ENCODE assay signal across 17 mouse cellular contexts in the genomic region with DNA sequence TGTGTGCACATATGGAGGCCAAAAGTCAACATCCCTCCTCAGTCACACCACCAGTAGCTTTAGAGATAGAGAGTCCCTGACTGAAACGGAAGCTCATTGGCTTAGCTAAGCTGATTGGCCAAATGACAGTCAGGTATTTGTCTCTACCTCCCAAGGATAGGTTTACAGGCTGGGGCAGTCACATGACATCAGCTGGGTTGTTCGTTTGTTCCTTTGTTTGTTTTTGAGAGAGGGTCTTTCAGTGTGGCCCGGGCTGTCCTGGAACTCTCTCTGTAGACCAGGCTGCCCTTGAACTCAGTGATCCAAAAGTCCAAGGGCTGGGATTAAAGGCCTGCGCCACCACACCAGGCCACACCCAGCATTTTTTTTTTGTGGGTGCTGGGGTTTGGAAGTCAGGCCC. TPM values are rescaled to one million over a fixed set of nuclear protein-coding genes. Genes with fewer than 3 reads are reported as not detected.
DNase-seq lines count a peak whose midpoint lies in the region; ATAC-seq and TF ChIP-seq lines count a peak whose summit lies in the region.
"Had no signal": no experiment of that assay in that cellular context is flagged by ENCODE, and none has a peak within 500 bp of the region (broad histone marks: within the 10 kb centered on the region; RNA-seq: fewer than 3 reads in every experiment).

No protein-coding gene starts in this region.

- no peak for TF ChIP-seq CTCF in E14TG2a.4 (conservative IDR thresholded peaks at IDR 0.05; ENCODE audit: low read length)
- no peak for TF ChIP-seq CTCF in lung, postnatal 0 days (IDR thresholded peaks at IDR 0.05)

- H3K4me2 ChIP-seq in heart, embryonic 15.5 days, result peak overlapping the region; percentile 94; the same call in 1 of the 2 replicates
- H3K4me2 ChIP-seq in heart, embryonic 12.5 days, result no peak overlapping the region
- 0 out of 2 replicates have a peak overlapping the region, but pooled peaks have one; percentile 92 for H3K4me2 ChIP-seq in embryonic facial prominence, embryonic 14.5 days (ENCODE audit: low read depth, low read length)
- H3K4me2 ChIP-seq in lung, postnatal 0 days (replicated peaks; ENCODE audit: low read depth, low read length), result no peak overlapping the region

- DNase-seq in 3134 (ENCODE audit: extremely low read depth, insufficient read length, low spot score), result peak; percentile 30
- DNase-seq in embryonic facial prominence, embryonic 14.5 days (ENCODE audit: low spot score), result no peak
- DNase-seq in left cerebral cortex, adult 11 months (ENCODE audit: low spot score), result no peak
- DNase-seq in lung, postnatal 0 days (ENCODE audit: low spot score), result no peak
- DNase-seq: cerebellum, postnatal 10 days; heart, postnatal 4 days; lung, postnatal 10 days; right cerebral cortex, postnatal 14 days; thymus, postnatal 25 days had no signal

- no peak overlapping the region for H3K9ac ChIP-seq in heart, embryonic 15.5 days
- no peak overlapping the region for H3K9ac ChIP-seq in heart, embryonic 12.5 days
- no peak overlapping the region for H3K9ac ChIP-seq in embryonic facial prominence, embryonic 14.5 days (ENCODE audit: low read depth, low read length)
- H3K9ac ChIP-seq in lung, postnatal 0 days (replicated peaks; ENCODE audit: low read depth), result no peak overlapping the region
- H3K9ac ChIP-seq: limb, embryonic 12.5 days; liver, embryonic 14.5 days had no signal

- no peaks in the 10 kb centered on the region for H3K36me3 ChIP-seq in heart, embryonic 15.5 days
- H3K36me3 ChIP-seq in heart, embryonic 12.5 days, result no peaks in the 10 kb centered on the region
- peaks cover 6% of the 10 kb centered on the region; the same call in 1 of the 2 replicates for H3K36me3 ChIP-seq in E14TG2a.4 (ENCODE audit: insufficient read depth, low read length)
- H3K36me3 ChIP-seq in embryonic facial prominence, embryonic 14.5 days (ENCODE audit: control insufficient read depth, insufficient read depth, low read length), result no peaks in the 10 kb centered on the region
- no peaks in the 10 kb centered on the region for H3K36me3 ChIP-seq in lung, postnatal 0 days (ENCODE audit: insufficient read depth, low read length)
- H3K36me3 ChIP-seq: limb, embryonic 12.5 days; midbrain, embryonic 15.5 days had no signal

- no peaks in the 10 kb centered on the region for H3K27me3 ChIP-seq in heart, embryonic 15.5 days
- peaks cover 3% of the 10 kb centered on the region; the same call in 1 of the 2 replicates for H3K27me3 ChIP-seq in heart, embryonic 12.5 days (replicated peaks)
- H3K27me3 ChIP-seq in E14TG2a.4 (ENCODE audit: insufficient read depth, low read length), result no peaks in the 10 kb centered on the region
- H3K27me3 ChIP-seq in embryonic facial prominence, embryonic 14.5 days (replicated peaks; ENCODE audit: control insufficient read depth, insufficient read depth, low read length), result 0 out of 2 replicates have a peak, but pooled peaks cover 18% of the 10 kb centered on the region
- no peaks in the 10 kb centered on the region for H3K27me3 ChIP-seq in lung, postnatal 0 days (replicated peaks; ENCODE audit: insufficient read depth, low read length)

- H3K27ac ChIP-seq in heart, embryonic 15.5 days, result no peak overlapping the region
- no peak overlapping the region for H3K27ac ChIP-seq in heart, embryonic 12.5 days (ENCODE audit: poor library complexity, severe bottlenecking)
- H3K27ac ChIP-seq in embryonic facial prominence, embryonic 14.5 days (replicated peaks; ENCODE audit: low read depth, low read length), result no peak overlapping the region
- H3K27ac ChIP-seq in lung, postnatal 0 days (ENCODE audit: low read length), result no peak overlapping the region
- H3K27ac ChIP-seq: limb, embryonic 12.5 days; liver, embryonic 14.5 days; midbrain, embryonic 15.5 days had no signal

- ATAC-seq in heart, embryonic 15.5 days (replicated peaks; ENCODE audit: insufficient number of reproducible peaks, insufficient read depth, low FRiP score, low read depth), result no peak
- no peak for ATAC-seq in heart, embryonic 12.5 days (ENCODE audit: insufficient number of reproducible peaks, low FRiP score)
- no peak for ATAC-seq in embryonic facial prominence, embryonic 14.5 days (ENCODE audit: low read depth)
- ATAC-seq in lung, postnatal 0 days, result no peak
- ATAC-seq: CD4-positive, CD25-positive, alpha-beta regulatory T cell, adult 4 months; inflammation-experienced regulatory T-cells, adult 6 months had no signal

- no peak overlapping the region for H3K4me3 ChIP-seq in heart, embryonic 15.5 days
- no peak overlapping the region for H3K4me3 ChIP-seq in heart, embryonic 12.5 days
- H3K4me3 ChIP-seq in E14TG2a.4 (replicated peaks; ENCODE audit: low read length), result peak overlapping the region; percentile 87
- no peak overlapping the region for H3K4me3 ChIP-seq in embryonic facial prominence, embryonic 14.5 days (ENCODE audit: low read depth, low read length)
- no peak overlapping the region for H3K4me3 ChIP-seq in lung, postnatal 0 days (ENCODE audit: low read depth, low read length)

- no peak for TF ChIP-seq EP300 in lung, postnatal 0 days (IDR thresholded peaks at IDR 0.05)

- peaks cover 15% of the 10 kb centered on the region for H3K4me1 ChIP-seq in heart, embryonic 15.5 days (replicated peaks)
- peaks cover 18% of the 10 kb centered on the region for H3K4me1 ChIP-seq in heart, embryonic 12.5 days (replicated peaks)
- peaks cover 85% of the 10 kb centered on the region for H3K4me1 ChIP-seq in E14TG2a.4 (replicated peaks; ENCODE audit: low read depth, low read length)
- peaks cover 17% of the 10 kb centered on the region for H3K4me1 ChIP-seq in embryonic facial prominence, embryonic 14.5 days (ENCODE audit: control insufficient read depth, insufficient read depth, low read length)
- peaks cover 6% of the 10 kb centered on the region; the same call in 1 of the 2 replicates for H3K4me1 ChIP-seq in lung, postnatal 0 days (ENCODE audit: insufficient read depth, low read depth, low read length)

- no peaks in the 10 kb centered on the region for H3K9me3 ChIP-seq in heart, embryonic 15.5 days (replicated peaks)
- no peaks in the 10 kb centered on the region for H3K9me3 ChIP-seq in heart, embryonic 12.5 days (replicated peaks)
- H3K9me3 ChIP-seq in E14TG2a.4 (ENCODE audit: low read length), result no peaks in the 10 kb centered on the region
- H3K9me3 ChIP-seq in embryonic facial prominence, embryonic 14.5 days (ENCODE audit: control insufficient read depth, low read length), result no peaks in the 10 kb centered on the region
- no peaks in the 10 kb centered on the region for H3K9me3 ChIP-seq in lung, postnatal 0 days (ENCODE audit: low read length)
- H3K9me3 ChIP-seq: limb, embryonic 12.5 days; midbrain, embryonic 15.5 days had no signal

- 56% methylated on average over 4 of the region's 4 CpGs for WGBS in heart, embryonic 15.5 days
- 35% methylated on average over 4 of the region's 4 CpGs for WGBS in heart, embryonic 12.5 days
- WGBS in embryonic facial prominence, embryonic 14.5 days, result 32% methylated on average over 4 of the region's 4 CpGs
- 53% methylated on average over 4 of the region's 4 CpGs for WGBS in lung, postnatal 0 days

RNA-seq across cellular contexts. Expression of a gene that starts 0.8 kb away (rescaled TPM):
- 0.25 and 0.38 TPM in 2 replicates for polyA plus RNA-seq in heart, embryonic 15.5 days (2015; fragmentation: Nextera tagmentation; extraction: Ambion mirVana)
- polyA plus RNA-seq in heart, embryonic 12.5 days (2016; fragmentation: Nextera tagmentation; extraction: Ambion mirVana), result 0.24 and 0.54 TPM in 2 replicates
- 0.42 TPM in 2 replicates for polyA plus RNA-seq in embryonic facial prominence, embryonic 14.5 days (2014; fragmentation: Nextera tagmentation; extraction: Ambion mirVana)
- polyA plus RNA-seq in lung, postnatal 0 days (2015; fragmentation: Nextera tagmentation; extraction: Ambion mirVana), result 0.36 and 0.78 TPM in 2 replicates
- polyA plus RNA-seq: CD4-positive, CD25-positive, alpha-beta regulatory T cell, adult 4 months had no signal

RNA-seq across cellular contexts. Expression of a gene that starts 8.4 kb away (rescaled TPM):
- polyA plus RNA-seq in heart, embryonic 15.5 days (2015; fragmentation: Nextera tagmentation; extraction: Ambion mirVana), result 99.5 and 104 TPM in 2 replicates
- polyA plus RNA-seq in heart, embryonic 12.5 days (2016; fragmentation: Nextera tagmentation; extraction: Ambion mirVana), result 83.8 and 95.1 TPM in 2 replicates
- polyA plus RNA-seq in embryonic facial prominence, embryonic 14.5 days (2014; fragmentation: Nextera tagmentation; extraction: Ambion mirVana), result 83.4 and 99.5 TPM in 2 replicates
- polyA plus RNA-seq in lung, postnatal 0 days (2015; fragmentation: Nextera tagmentation; extraction: Ambion mirVana), result 109 and 110 TPM in 2 replicates

RNA-seq across cellular contexts. Expression of a gene that starts 37.9 kb away (rescaled TPM):
- 0.18 and 0.37 TPM in 2 replicates for polyA plus RNA-seq in heart, embryonic 15.5 days (2015; fragmentation: Nextera tagmentation; extraction: Ambion mirVana)
- 0.08 TPM in 1 of 2 replicates, not detected in the other for polyA plus RNA-seq in heart, embryonic 12.5 days (2016; fragmentation: Nextera tagmentation; extraction: Ambion mirVana)
- 1.2 and 1.4 TPM in 2 replicates for polyA plus RNA-seq in embryonic facial prominence, embryonic 14.5 days (2014; fragmentation: Nextera tagmentation; extraction: Ambion mirVana)
- polyA plus RNA-seq in lung, postnatal 0 days (2015; fragmentation: Nextera tagmentation; extraction: Ambion mirVana), result 0.10 TPM in 1 of 2 replicates, not detected in the other
- polyA plus RNA-seq: CD4-positive, CD25-positive, alpha-beta regulatory T cell, adult 4 months; inflammation-experienced regulatory T-cells, adult 6 months; liver, embryonic 14.5 days had no signal

Comparison
In these comparisons a context has a peak if more than half of its experiments do, and no peak if none do; other contexts are left out.
1. H3K4me2 ChIP-seq: peak in heart, embryonic 15.5 days (single experiment) and embryonic facial prominence, embryonic 14.5 days (single experiment); none in heart, embryonic 12.5 days (single experiment) and lung, postnatal 0 days (single experiment).